Mouse (Mus musculus) adrenal gland, postnatal 14 days (tissue): ENCODE results near the gene Rtn4rl1. TPM values are rescaled to one million over a fixed set of nuclear protein-coding genes. Genes with fewer than 3 reads are reported as not detected.

Source experiments
- DNase-seq: peaks from one replicate; pipeline ENCODE4 v3.0.0; 2021; ENCODE audit warnings: mixed read lengths
- total RNA-seq: library from RNA; stranded (reverse); gene quantifications from 2 replicates; pipeline ENCODE4 v1.2.3, GENCODE M21; 2021

The Rtn4rl1 gene
- total RNA-seq, 1 experiment from 2014 or later: 29.5 TPM

DNA sequence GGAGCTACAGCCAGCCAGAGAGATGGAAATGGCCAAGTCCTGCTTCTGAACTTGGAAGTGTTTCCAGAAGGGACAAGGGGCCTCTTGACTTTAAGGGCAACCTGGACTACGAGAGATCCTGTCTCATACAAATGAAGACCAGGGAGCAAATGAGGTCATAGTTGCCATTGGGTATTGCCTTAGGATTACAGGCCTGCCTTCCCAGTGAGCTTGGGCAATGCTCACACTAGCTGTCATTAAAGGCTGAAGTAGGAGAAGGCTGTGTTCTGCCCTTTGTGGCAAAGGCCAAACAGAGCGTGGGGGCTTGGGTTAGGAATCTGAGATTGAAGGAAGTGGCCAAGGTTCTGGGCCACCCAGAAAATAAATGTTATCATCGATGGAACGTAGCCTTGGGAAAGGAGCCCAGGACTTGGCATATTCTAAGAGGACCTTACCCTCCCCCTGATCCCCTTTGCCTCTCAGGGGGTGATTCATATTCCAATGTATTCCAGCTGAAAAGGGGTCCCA lies 57.5 kb downstream of the Rtn4rl1 start:
- peak; percentile 59 for DNase-seq

DNA sequence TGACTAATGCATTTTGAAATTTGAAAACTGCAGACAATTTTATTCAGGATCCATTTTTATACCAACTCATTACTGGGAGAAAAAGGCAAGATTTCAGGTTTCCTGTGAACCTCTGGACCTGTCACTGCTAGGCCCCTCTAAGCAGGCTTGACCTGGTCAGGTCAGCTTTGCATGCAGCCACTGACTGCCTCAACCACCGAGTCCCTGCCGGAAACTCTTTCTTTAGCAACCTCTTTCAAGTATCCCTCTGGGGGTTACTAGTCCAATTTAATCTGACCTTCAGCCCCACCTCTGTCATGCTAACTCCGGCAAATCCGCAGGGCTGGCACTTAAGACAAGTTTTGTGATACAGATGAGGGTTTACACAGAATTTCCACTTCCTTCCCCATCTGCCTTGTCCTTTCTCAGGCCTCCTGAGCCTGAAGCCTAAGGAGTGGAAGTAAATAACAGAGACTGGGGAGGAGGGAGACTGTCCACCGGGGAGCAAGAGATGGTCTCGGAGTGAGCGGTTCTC lies 58.0 kb downstream of the Rtn4rl1 start:
- DNase-seq: no peak

DNA sequence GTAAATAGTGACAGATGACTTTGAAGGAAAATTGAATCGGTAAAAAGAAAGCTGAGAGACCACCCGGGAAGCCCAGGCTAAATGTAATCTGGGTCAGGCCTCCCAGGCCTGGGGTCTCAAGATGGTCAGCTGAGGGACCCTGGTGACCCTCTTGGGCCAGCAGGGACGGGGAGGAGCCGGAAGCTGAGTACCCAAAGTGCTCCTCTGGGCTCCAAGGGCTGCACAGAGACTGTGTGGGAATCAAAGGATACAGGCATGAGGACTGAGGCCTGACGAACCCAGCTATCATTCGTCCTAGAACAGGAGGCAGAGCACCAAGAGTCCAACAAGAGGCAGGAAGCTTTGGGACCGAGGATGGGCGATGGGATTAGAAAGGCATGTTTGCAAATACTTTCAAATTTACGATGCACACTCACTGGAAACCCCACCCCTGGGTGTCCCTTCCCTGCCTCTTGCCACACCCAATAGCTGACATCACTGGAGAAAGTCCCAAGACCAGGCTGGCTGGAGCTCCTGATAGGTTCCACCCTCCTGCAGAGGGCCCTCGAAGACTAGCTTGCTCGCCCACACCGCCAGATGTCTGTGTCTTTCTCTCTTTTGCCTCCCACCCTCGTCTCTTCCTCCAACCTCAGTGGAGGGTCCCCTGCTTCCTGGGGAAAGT lies 60.8 kb downstream of the Rtn4rl1 start:
- DNase-seq: peak; percentile 82

DNA sequence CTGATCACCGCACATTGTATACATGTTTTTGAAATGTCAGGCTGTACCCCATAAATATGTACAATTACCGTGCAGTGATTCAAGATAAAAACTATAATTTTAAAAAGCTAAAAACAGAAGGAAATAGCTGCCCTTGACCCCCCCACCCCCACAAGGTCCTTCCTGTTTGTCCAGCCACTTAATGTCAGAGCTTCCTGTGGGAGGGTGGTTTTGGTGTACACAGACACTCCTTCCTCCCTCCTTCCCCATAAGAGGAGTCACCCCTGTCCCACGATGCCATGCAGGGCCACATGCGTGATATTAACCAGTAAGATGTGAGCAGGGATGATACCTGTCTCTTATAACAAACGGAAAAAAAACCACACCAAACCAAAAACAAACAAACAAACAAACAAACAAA lies 61.7 kb downstream of the Rtn4rl1 start:
- no peak for DNase-seq

DNA sequence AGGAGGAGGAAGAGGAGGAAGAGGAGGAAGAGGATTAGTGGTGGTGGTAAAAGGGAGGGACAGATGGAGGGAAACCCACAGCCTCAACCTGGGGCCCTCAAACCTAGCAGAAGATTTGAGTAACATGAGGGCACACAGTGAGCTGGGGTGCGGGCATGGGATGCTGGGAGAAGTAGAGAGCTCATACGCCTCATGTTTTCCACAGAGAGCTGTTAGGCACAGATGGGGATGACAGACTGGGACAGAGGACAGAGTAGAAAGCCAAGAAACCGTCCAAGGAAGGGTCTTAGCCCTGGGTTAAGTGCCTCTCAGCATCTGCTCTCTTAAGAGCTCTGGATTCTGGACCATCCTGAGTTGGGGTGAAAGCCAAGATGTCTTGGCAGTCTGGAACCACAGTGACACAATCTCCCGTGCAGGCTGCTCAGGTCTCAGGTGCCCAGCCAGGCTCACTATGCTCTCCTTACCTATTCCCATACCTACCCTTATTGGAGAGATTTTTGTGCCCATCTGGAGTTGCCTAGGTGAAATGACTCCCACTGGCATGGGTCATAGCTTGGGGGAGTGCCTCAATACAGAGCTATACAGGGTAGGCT lies 63.6 kb downstream of the Rtn4rl1 start:
- no peak for DNase-seq

DNA sequence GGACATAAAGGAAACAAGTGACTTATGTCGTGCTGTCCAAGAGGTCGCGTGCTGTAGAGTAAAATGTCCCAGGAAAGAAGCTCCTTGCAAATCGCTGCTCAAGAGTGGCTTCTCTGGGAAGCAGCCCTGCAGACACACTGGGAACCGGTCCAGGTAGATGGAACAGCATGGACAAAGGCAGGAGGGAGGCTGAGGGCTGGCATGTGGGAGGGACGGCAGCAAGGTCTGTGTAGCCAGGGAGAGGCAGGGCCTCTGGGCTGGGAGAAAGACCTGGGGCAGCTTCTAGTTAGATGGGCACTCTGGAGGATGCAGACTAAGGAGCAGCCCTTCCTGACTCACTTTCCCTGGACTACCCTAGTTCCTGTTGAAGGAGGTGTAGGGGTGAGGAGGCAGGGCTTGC lies 65.8 kb downstream of the Rtn4rl1 start:
- DNase-seq: peak; percentile 74

DNA sequence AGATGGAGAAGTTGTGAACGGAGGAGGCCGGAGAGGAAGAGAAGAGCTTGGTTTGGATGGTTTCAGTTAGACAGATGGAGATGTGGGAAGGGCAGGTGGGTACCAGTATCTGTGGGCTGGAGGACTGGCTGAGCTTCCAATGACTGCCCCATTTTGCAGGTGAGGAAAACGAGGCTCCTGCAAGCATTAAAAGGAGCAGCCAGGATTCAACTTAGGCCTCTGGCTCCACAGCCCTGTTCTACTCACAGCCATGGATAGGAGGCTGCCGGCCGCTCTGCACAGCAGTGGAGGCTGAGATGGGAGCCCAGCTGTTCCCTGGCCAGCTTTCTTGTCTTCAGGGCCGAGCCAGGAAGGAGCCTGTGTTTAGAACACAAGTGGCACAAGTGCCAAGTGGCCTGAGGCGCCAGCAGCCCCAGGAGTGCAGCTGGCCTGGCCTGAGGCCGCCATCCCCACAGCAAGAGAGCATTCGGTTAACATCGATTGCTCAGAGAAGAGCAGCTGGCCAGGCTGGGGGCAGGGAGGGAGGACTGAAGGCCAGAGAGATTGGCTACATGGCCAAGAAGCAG lies 66.5 kb downstream of the Rtn4rl1 start:
- peak; percentile 80 for DNase-seq

DNA sequence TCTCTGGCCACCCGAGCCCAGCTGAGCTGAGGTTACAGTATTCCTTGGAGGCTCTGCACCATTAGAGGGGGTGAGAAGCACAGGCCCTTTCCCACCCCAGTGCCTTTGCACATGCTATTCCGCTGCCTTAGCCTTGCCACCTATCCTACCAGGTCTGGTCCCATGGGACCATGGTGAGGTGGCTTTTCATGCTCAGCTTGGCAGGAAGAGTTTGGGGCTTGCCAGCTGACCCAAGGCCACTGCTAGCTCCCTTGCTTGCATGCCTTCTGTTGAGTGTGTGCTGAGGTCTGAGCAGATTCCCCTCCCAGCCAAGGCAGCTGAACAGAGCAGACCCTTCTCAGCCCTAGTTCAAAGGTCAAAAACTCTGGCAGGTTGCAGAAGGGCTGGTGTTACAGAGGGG lies 67.4 kb downstream of the Rtn4rl1 start:
- peak; percentile 67 for DNase-seq

DNA sequence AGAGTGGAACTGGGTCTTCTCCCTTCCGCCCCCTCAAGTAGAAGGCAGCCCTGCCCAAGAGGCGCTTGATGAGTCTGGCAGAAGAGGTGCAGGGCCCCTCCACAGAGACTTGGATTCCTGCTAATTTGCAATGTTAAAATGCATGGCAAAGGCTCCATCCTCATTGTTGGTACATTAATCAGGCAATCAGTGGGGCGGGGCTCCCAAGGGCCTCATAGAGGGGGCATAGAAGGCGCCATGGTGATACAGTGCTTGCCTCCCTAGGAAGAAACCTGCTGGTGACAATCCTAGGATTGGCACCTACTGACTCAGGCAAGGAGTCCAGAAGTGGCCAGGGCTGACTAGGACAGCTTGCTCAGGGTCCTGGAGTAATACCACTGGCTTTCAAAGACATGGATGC lies 68.1 kb downstream of the Rtn4rl1 start:
- no peak for DNase-seq

DNA sequence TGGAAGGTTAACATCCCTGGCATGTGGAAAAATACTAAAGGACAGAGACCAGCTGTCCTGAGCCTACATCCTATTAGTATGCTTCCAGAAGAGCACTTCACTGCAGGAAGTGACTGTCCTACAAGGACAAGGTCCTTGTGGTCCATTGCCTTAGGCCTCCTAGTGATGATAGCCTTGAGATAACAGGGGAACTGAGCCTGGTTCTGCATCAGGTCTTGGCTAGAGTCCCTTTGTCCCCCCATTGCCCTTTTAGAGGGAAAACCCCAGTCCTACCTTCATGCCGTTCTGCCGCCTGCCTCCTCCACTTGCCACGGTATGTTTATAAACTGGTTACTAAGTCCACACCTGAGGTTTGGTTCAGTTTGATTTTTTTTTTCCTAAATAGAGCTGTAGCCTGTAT lies 68.6 kb downstream of the Rtn4rl1 start:
- no peak for DNase-seq

DNA sequence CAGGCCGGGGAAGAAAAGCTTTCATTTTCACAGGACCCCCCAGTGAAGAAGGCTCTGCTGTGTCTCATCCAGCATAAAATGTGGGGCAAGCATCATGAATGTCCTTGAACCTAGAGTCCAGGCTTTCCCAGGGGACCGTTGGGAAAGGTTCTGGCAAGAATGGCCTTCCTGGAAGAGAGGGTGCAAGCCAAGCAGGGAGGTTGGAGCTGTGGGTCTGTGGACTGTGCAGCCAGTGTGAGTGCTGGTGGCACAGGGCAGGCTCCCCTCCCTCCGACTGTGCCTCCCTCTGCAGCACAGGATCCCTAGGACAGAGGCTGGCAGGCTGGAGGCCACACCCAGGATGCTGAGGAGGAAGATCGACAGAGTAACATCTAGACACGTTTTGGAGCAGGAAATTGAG lies 69.2 kb downstream of the Rtn4rl1 start:
- peak; percentile 78 for DNase-seq

DNA sequence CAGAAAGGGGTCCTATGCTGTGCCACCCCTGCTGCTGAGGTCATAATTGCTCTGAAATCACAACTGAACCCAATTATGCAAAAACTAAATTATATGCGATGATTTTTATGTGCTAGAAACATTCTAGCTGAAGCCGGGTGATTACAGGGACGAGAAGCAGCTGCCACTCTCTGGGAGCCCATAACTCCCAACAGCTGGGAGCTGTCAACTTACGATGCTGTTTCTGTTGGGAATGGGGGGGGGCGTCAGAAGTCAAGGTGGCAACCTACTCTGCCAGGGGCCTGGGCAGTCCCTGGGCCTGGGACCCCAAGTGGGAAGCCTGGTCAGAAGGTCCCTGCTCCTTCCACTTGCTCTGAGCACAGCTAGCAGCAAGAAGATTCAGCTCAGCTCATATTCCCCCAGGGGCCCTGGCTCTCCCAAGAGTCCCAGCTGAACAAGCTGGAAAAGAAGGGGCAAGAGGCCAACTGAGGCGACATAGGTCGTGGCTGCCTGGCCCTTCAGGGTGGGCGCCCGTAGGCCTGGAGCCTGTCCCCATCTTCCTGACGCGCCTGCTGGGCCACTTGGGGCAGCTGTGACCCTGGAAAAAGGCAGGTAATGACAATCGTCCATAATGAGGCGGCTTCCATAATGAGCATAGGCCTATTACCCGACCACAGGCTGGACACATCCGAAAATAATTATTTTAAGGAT lies 69.8 kb downstream of the Rtn4rl1 start:
- no peak for DNase-seq

DNA sequence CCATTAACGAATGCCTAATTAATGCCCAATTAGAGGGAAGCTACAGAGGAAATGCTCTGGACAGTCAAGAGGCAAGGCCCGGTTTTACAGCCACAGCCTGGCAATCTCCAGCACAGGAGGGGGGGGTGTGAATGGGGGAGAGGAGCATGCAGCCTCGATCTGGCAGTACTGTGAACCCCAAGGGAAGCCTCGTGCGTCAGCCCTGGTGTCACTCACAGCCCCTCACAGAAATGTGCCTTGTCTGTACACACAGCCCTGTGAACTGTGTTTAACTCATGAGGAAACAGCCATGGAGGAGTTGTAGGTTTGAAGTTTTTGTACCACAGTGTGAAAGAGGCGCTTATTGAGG lies 70.4 kb downstream of the Rtn4rl1 start:
- no peak for DNase-seq

DNA sequence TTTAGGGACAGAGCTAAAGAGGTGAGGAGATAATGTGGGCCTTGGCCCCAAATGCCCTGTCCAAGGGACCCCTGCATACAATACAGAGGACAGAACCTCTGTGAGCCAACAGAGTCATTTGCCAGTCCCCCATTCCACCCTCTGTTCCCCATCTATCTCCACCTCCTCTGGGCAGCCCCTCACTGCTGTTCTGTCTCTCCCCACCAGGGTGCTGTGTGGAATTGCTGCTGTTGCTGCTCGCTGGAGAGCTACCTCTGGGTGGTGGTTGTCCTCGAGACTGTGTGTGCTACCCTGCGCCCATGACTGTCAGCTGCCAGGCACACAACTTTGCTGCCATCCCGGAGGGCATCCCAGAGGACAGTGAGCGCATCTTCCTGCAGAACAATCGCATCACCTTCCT lies 71.0 kb downstream of the Rtn4rl1 start:
- DNase-seq: no peak

DNA sequence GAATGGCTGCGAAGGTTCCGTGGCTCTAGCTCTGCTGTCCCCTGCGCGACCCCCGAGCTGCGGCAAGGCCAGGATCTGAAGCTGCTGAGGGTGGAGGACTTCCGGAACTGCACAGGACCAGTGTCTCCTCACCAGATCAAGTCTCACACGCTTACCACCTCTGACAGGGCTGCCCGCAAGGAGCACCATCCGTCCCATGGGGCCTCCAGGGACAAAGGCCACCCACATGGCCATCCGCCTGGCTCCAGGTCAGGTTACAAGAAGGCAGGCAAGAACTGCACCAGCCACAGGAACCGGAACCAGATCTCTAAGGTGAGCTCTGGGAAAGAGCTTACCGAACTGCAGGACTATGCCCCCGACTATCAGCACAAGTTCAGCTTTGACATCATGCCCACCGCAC lies 72.0 kb downstream of the Rtn4rl1 start:
- no peak for DNase-seq

DNA sequence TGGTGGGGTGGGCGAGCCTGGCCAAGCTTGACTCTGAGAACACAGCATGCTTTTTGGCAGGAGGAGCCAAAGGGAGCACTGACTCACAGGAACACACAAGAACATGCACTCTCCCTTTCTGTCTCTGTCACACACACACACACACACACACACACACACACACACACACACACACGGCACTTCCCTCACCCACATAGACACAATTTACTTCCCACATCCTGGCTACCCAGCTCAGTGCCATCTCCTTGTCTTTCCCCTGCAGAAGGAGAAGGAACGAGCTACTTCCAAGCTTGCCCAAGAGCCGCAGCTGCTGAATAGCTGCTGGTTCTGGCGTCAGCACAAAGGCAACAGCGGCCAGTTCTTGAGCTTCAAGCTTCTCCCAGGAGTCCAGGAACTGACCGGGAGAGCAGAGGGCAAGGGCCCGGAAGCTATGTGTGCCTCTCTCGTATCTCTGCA lies 74.3 kb downstream of the Rtn4rl1 start:
- DNase-seq: peak; percentile 73

DNA sequence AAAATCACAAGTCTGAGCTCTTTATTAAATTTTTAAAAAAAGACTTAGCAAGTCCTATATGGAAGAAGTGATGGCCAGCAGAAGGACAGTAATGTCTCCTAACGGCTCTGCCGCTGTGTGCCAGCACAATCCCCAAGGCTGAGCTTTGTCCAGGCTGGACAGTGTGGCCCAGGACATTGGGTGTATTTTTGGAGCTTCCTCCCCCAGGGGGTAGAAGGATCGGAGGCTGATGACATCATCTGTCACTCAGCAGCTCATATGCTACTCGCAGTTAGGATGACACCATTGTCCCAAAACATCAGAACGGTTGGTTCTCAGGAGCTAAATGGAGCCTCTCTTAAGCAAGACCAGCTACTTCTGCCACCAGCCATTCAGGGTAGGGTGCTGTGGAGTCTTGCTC lies 74.9 kb downstream of the Rtn4rl1 start:
- DNase-seq: peak; percentile 62

DNA sequence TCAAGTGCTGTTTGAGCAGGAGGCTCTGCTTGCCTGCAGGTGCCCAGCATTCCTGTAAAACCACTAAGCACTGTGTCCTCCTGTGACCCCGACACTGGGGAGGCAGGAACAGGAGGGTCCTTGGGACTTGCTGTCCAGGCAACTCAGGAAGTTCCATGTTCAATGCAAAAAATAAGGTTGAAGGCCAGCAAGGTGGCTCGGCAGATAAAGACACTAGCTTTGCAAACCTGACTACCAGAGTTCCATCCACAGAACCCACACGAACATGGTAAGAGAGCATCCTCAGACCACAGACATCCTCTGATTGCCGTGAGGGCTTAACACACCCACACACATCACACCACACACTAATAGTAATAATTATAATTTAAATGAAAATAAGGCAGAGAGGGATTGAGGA lies 75.6 kb downstream of the Rtn4rl1 start:
- DNase-seq: no peak

DNA sequence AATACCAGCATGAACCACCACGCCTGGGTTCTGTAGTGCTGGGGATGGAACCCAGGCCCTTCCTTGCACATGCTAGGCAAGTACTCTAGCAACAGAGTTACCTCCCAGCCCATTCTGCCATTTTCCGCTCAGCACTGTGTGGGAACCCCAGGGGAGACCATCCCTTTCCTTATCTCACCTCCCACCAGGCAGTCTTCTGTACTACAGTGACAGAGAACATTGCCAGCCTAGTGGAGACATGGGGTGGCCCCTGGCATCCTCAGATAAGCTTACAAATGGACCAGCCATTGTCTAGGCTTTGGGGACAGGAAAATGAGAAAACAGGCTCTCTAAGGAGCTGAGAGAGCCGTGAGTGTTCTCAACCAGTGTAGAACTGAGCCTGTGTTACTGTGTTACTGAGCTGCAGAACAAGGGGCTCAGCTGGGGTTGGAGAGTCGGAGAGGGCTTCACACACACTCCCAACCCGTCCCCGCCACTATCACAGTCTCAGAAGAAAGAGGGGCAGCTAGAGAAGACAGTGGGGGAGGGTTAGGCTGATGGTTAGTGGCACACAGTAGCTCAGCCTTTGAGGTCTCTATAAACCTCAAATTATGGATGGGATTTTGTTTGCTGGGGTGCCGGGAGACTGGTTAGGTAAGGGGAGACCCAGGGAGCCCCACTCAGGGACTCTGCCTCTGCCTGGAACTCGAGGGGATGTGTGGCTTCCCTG lies 76.8 kb downstream of the Rtn4rl1 start:
- DNase-seq: no peak

DNA sequence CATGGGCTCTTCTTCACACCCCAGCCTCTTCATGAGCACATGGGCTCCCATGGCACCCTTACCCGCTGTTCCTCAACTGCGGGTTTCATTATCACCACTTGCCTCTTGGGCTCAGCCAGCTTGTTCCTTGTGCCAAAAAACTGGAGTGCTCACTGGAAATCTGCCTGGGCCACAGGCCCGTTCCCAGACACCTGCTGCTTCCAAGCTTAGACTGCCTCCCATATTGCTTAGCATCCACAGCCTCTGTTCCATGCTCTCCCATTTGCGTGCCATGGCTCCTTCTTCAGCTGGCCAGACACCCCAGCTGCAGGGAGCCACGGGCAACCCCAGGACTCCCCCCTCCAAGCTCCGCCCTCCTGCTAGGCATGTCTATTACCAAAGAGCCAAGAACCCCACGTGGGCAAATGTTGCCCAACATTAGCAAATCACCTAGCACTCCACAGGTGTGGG lies 77.4 kb downstream of the Rtn4rl1 start:
- DNase-seq: peak; percentile 24

DNA sequence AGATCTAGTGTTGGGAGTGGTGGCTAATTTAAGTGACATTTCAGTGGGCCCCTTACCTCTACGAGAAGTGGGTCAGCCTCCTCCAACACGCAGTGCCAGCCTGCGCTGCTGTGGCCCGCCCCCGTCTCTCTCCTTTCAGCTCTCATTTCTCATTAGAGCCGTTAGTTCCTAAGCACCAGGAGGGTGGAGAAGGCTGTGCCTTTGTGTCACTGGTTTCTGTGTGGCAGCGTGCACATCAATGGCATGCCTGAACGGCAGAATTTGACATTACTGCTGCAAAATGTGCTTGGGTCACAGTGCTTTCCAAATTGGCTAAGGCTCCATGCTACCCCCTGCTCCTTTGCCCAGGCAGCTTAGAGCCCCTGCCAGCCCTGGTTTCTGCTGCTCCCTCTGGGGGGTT lies 79.9 kb downstream of the Rtn4rl1 start:
- peak; percentile 3 for DNase-seq

DNA sequence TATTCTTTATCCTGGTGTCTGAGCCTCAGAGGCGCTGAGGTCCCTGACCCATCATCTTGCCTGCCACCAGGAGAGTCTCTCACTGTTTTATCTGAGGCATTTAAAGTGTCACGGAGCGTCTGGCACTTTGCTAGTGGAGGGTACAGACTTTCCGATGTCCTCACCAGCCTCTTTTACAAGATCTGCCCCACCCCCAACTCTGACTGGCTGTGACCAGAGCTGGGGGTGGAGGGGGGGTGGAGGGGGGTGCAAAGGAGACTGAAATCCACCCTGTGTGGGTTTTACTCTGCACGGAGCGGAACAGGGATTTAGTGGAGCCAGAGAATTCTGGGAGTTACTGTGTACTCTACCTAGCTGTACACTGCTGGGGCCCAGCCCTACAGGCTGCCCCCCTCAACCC lies 81.5 kb downstream of the Rtn4rl1 start:
- peak; percentile 7 for DNase-seq
